Mouse (Mus musculus) bone marrow, adult 2 months (tissue): ENCODE measurements at regions not wholly inside any gene's neighbourhood (a gene's known extent, or its start where the extent isn't known, plus 50 kb on each side); places are given as distances from the start of the nearest gene placed in this dataset.

Experiments
- CTCF ChIP-seq: fragments of 200-500 bp; IDR thresholded peaks from 2 replicates; pipeline ENCODE4 v1.5.1; 2011; ENCODE audit warnings: low read length, control low read depth; ENCODE audit not compliant: control insufficient read depth, insufficient read depth
- POLR2A ChIP-seq: fragments of 200-500 bp; IDR thresholded peaks from 2 replicates; pipeline ENCODE4 v1.6.1; 2011; ENCODE audit warnings: low read depth, mild to moderate bottlenecking, control low read depth, low read length, borderline replicate concordance; ENCODE audit not compliant: control insufficient read depth

GRCm38 (mm10) chr3:52572514-52573485 lies 304.7 kb downstream of the Foxo1 start:
- TF ChIP-seq POLR2A (no peak), CTCF (no peak)
